Mouse (Mus musculus) hindbrain, embryonic 11.5 days (tissue): ENCODE data around the gene Plscr3. TPM values are rescaled to one million over a fixed set of nuclear protein-coding genes. Genes with fewer than 3 reads are reported as not detected.

ENCODE experiments used
- ATAC-seq: fragments of 200-750 bp; cut with Nextera tagmentation; 2 replicates; pipeline ENCODE4 v1.8.0; 2017; ENCODE audit warnings: mild to moderate bottlenecking, moderate TSS enrichment, moderate library complexity; ENCODE audit not compliant: low FRiP score
- DNase-seq: peaks from one replicate; pipeline ENCODE4 v3.0.0-alpha.2; 2015; ENCODE audit warnings: low spot score
- H3K27ac ChIP-seq: fragments of 300-500 bp; sonication (generic); 2 replicates; pipeline ENCODE4 v1.5.1; 2014; ENCODE audit warnings: mild to moderate bottlenecking, low read depth, low read length
- H3K27me3 ChIP-seq: fragments of 300-500 bp; sonication (generic); 2 replicates; pipeline ENCODE4 v1.6.1; 2014; ENCODE audit warnings: mild to moderate bottlenecking, low read length, moderate library complexity, mixed read lengths; ENCODE audit not compliant: control insufficient read depth, insufficient read depth
- H3K36me3 ChIP-seq: fragments of 300-500 bp; sonication (generic); 2 replicates; pipeline ENCODE4 v1.6.1; 2014; ENCODE audit warnings: mild to moderate bottlenecking, low read length, moderate library complexity, mixed read lengths; ENCODE audit not compliant: control insufficient read depth, insufficient read depth
- H3K4me1 ChIP-seq: fragments of 300-500 bp; sonication (generic); replicated peaks from 2 replicates; pipeline ENCODE4 v1.6.1; 2014; ENCODE audit warnings: low read length, mixed read lengths; ENCODE audit not compliant: control insufficient read depth, insufficient read depth
- H3K4me2 ChIP-seq: fragments of 300-500 bp; sonication (generic); replicated peaks from 2 replicates; pipeline ENCODE4 v1.6.1; 2014; ENCODE audit warnings: mild to moderate bottlenecking, low read depth, low read length
- H3K4me3 ChIP-seq: fragments of 300-500 bp; sonication (generic); 2 replicates; pipeline ENCODE4 v1.5.1; 2014; ENCODE audit warnings: low read depth, low read length
- H3K9ac ChIP-seq: fragments of 300-500 bp; sonication (generic); 2 replicates; pipeline ENCODE4 v1.6.1; 2014; ENCODE audit warnings: low read depth, low read length
- H3K9me3 ChIP-seq: fragments of 300-500 bp; sonication (generic); 2 replicates; pipeline ENCODE4 v1.6.1; 2016; ENCODE audit warnings: low read length; ENCODE audit not compliant: control insufficient read depth
- WGBS: fragments of 180-500 bp; shearing (Covaris S2); extraction: QIAGEN DNeasy Blood & Tissue Kit; methylation state at CpG from one replicate; pipeline ENCODE4 v1.1.7; 2014; 5-methylcytosine and 5-hydroxymethylcytosine counted together
- polyA plus RNA-seq: library from polyadenylated mRNA; unstranded; fragments of >200 nt; fragmentation: Nextera tagmentation; extraction: Ambion mirVana; gene quantifications from 2 replicates; pipeline ENCODE4 v1.2.1, GENCODE M21; 2014

The Plscr3 gene
- polyA plus RNA-seq, 1 experiment from 2014 or later = 62.6 TPM

DNA sequence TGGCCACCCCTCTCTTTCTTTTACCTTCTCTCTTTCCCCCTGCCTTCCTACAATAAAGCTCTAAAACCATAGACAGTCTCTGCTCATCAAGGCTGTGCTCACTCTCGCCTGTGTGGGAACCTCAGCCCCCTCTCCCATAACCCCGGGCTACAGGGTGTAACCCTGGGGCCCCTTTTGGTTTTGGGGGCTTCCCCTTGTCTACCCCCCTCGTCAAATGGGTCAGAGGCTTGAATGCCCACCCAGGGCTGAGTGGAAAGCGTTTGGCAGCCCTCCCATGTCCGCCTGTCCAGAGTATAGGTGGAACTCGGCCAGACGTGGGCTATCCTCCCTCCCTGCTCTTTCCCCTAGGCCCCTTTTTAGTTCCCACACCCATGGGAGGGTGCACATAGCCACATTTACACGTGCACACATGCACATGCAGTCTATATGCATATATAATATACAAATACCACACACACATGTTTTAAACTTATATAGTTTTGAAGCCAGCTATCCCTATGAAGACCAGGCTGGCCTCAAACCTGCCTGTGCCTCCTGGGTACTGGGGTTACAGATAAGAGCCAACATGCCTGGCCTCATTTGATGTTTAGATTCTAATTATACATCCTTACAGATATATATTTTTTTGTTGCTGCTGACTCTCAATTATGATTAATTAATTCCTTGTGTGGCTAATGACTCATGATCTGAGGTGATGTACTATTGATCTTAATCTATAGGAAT, 18.1 kb downstream of the Plscr3 start:
- H3K27me3 ChIP-seq = no peaks in the 10 kb centered on the region
- DNase-seq (no peak), ATAC-seq (no peak)
- H3K4me1 ChIP-seq = no peaks in the 10 kb centered on the region
- H3K4me3 ChIP-seq = no peak overlapping the region
- no peak overlapping the region for H3K27ac ChIP-seq
- no peak overlapping the region for H3K9ac ChIP-seq
- WGBS = 66% methylated on average over 8 of the region's 8 CpGs
- H3K4me2 ChIP-seq = no peak overlapping the region
- H3K9me3 ChIP-seq = no peaks in the 10 kb centered on the region
- no peaks in the 10 kb centered on the region for H3K36me3 ChIP-seq

DNA sequence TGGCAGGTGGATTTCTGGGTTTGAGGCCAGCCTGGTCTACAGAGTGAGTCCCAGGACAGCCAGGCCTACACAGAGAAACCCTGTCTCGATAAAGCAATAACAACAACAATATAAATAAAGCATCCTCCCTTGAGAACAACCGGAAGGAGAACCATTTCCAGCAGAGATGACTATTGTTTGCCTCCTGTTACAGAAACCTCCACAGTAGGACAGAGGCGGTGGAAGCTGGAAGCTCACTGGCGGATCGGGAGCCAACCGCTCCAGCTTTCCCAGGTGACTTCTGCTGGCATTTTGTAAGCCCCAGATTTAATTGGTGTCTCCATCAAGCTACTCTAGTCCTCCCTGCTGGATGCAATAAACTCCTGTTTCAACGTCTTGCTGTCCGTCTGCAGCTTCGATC, 19.4 kb downstream of the Plscr3 start:
- no peak overlapping the region for H3K4me3 ChIP-seq
- H3K27me3 ChIP-seq = no peaks in the 10 kb centered on the region
- H3K4me2 ChIP-seq = no peak overlapping the region
- H3K27ac ChIP-seq = no peak overlapping the region
- ATAC-seq (no peak), DNase-seq (no peak)
- no peak overlapping the region for H3K9ac ChIP-seq
- no peaks in the 10 kb centered on the region for H3K4me1 ChIP-seq
- H3K9me3 ChIP-seq = no peaks in the 10 kb centered on the region
- WGBS = 88% methylated on average over 9 of the region's 9 CpGs
- H3K36me3 ChIP-seq = no peaks in the 10 kb centered on the region

DNA sequence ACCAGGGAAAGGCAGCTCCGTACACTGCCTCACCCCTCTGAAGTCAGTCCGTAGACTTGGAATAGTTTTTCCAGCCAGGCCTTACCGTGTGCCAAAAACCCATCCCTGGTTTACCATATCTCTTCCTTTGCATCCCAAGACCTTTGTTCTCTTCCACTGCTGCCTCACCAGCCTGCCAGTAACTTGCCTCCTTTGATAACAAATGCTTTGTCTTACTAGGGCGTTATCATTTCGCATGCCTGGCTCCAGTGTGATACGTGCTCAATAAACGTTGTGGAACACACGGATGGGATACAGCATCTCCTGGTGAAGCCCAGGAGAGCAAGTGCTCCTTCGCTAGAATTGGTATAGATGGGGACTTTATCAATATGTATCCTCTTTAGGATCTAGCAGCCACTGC, 21.2 kb downstream of the Plscr3 start:
- Histone ChIP-seq H3K27me3 (no peaks in the 10 kb centered on the region), H3K27ac (no peak overlapping the region), H3K9ac (no peak overlapping the region), H3K9me3 (no peaks in the 10 kb centered on the region), H3K36me3 (no peaks in the 10 kb centered on the region), H3K4me1 (no peaks in the 10 kb centered on the region), H3K4me3 (no peak overlapping the region), H3K4me2 (no peak overlapping the region)
- 76% methylated on average over 9 of the region's 9 CpGs for WGBS
- ATAC-seq = no peak
- no peak for DNase-seq

DNA sequence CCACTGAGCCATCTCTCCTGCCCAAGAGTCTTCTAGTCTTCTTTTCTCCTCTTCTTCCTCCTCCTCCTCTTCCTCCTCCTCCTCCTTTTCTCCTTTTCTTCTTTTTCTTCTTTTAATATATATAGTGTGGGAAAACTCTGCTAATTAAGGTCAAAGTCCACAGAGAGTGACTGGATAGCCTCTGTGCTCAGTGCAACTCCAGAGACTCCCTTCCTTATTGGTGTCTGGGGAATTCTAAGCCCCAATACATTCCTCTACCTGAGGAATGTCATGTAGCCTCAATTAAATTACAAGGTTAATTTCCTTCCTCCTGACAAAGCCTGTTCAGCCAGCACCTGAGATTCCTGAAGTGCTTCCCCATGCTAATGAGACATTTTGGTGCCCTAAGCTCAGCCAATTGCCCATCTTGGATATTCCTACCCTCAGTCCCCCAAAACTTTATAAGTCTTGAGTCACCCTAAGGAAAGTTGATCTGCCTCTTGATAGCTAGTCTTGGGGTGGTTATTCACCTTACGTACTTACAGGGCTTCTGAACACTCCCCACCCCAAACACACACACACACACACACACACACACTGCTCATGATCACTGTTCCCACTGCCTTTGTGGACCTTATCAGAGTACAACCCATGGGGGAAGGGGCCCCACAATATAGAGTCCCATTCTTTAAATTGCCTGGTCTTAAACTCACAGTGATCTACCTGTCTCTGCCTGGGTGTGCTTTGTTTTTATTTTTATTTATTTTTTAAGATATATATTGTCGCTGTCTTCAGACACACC, 24.3 kb downstream of the Plscr3 start:
- Histone ChIP-seq H3K27me3 (no peaks in the 10 kb centered on the region), H3K27ac (no peak overlapping the region), H3K9ac (no peak overlapping the region), H3K4me3 (no peak overlapping the region), H3K4me2 (no peak overlapping the region), H3K36me3 (no peaks in the 10 kb centered on the region), H3K9me3 (no peaks in the 10 kb centered on the region), H3K4me1 (no peaks in the 10 kb centered on the region)
- WGBS = 99% methylated on average over 2 of the region's 2 CpGs
- DNase-seq (no peak), ATAC-seq (no peak)

DNA sequence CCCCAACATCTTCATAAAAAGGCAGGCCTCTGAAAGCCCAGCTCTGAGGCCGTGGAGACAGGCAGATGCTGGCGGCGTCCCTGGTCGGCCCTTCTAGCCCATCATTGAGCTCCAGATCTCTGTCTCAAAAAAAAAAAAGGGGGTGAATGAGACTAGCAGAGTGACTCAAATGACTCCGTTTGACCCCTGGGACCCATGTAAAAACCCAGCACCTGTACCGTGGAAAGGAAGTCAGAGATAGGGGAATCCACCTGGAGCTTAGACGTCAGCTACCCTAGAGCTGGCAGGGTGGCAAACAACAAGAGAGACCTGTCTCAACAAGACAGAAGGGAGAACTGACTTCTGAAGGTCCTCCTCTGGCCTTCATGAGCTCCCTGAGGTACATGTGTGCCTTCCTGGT, 25.6 kb downstream of the Plscr3 start:
- ATAC-seq (no peak), DNase-seq (no peak)
- 89% methylated on average over 7 of the region's 7 CpGs for WGBS
- no peak overlapping the region for H3K4me3 ChIP-seq
- no peaks in the 10 kb centered on the region for H3K9me3 ChIP-seq
- no peak overlapping the region for H3K4me2 ChIP-seq
- no peaks in the 10 kb centered on the region for H3K4me1 ChIP-seq
- H3K27ac ChIP-seq = no peak overlapping the region
- H3K36me3 ChIP-seq = no peaks in the 10 kb centered on the region
- no peak overlapping the region for H3K9ac ChIP-seq
- H3K27me3 ChIP-seq = no peaks in the 10 kb centered on the region

DNA sequence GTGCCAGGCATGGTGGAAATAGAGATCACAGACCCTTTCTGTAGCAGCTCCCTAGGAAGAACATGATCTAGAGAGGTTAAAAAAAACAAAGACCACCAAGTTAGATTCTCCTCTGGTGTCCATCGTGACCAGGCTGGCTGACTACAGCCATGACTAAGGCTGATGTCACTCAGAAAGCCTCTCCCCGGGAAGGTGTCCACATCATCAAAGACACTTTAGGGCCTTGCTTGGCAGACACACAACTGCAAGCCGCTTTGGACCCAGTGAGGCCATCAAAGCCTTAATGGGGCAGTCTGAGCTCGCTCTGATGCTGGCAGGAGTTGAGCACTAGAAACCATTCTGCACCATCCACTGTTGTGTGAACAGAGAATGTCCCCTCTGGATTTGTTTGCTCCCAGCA, 26.3 kb downstream of the Plscr3 start:
- H3K27ac ChIP-seq = no peak overlapping the region
- H3K9me3 ChIP-seq = no peaks in the 10 kb centered on the region
- no peak overlapping the region for H3K4me2 ChIP-seq
- DNase-seq (no peak), ATAC-seq (no peak)
- H3K9ac ChIP-seq = no peak overlapping the region
- H3K4me3 ChIP-seq = no peak overlapping the region
- 84% methylated on average over 4 of the region's 4 CpGs for WGBS
- H3K36me3 ChIP-seq = no peaks in the 10 kb centered on the region
- H3K27me3 ChIP-seq = no peaks in the 10 kb centered on the region
- H3K4me1 ChIP-seq = no peaks in the 10 kb centered on the region

DNA sequence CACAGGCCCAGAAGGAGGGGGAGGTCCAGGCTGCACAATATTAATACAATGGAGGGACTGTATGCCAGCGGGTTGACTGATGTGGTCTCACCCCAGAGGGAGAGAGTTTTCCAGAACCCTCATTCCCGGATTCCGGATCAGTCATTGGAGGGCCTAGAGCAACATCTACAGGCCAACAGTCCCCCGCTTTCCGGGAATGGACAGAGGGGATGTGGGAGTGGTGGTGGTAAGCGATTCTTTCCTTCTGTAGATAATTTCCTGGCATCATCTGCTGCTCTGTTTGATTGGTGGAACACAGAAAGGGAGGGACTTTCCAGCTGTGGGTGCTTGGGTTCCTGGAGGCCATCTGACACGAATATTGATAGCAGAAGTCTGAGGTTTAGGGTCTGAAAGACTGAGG, 30.0 kb downstream of the Plscr3 start:
- Histone ChIP-seq H3K9ac (no peak overlapping the region), H3K4me2 (no peak overlapping the region), H3K36me3 (no peaks in the 10 kb centered on the region), H3K9me3 (no peaks in the 10 kb centered on the region), H3K27ac (no peak overlapping the region), H3K4me3 (no peak overlapping the region), H3K4me1 (no peaks in the 10 kb centered on the region; the same call in none of the 2 replicates), H3K27me3 (no peaks in the 10 kb centered on the region)
- DNase-seq (no peak), ATAC-seq (no peak)
- 71% methylated on average over 7 of the region's 7 CpGs for WGBS

DNA sequence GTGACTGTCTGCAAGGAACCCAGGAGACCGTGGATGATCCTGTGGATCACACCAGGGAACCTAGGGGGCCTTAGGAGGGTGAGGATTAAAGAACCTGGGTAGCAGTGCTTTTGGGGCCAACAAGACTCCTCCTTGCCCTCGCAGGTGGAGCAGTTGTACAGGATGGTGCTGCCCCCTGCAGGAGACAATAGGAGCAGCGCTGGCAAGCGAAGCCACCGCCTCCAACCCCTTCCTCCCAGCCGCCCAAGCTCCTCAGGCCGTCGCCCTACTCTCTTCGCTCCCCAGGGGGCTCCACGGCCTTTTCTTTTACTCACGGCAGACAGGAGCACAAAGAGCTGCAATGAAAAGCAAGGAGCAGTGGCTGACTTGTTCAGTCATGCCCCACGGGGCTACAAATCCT, 30.7 kb downstream of the Plscr3 start:
- ATAC-seq = peak; percentile 31; the same call in 1 of the 2 replicates
- no peak overlapping the region for H3K4me3 ChIP-seq
- H3K9ac ChIP-seq = no peak overlapping the region
- DNase-seq = peak; percentile 88
- no peak overlapping the region for H3K27ac ChIP-seq
- H3K4me1 ChIP-seq = no peaks in the 10 kb centered on the region; the same call in none of the 2 replicates
- H3K27me3 ChIP-seq = no peaks in the 10 kb centered on the region
- H3K36me3 ChIP-seq = no peaks in the 10 kb centered on the region
- 3% methylated on average over 12 of the region's 12 CpGs for WGBS
- H3K4me2 ChIP-seq = peak overlapping the region; percentile 30; the same call in 1 of the 2 replicates
- H3K9me3 ChIP-seq = no peaks in the 10 kb centered on the region

DNA sequence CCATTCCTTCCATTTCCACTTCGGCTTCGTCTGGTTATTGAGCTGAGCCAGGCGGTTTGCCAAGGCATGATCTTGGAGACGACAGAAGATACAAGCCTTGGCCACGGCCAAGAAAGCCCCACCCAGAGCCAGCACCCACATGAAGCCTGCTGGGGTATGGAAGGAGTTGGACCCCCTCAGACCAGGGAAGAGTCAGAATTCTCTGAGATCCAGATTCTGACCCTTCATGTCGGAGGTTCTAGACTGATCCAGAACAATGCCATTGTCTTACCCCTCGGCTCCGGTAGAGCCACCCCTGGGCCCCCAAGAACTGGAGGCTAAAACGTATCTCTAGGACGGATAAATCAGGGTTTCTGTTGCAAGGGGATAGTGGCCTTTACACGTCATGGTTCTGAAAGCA, 31.7 kb downstream of the Plscr3 start, which contains the start of gene Tmem95:
Gene Tmem95, minus strand, starts transcription at position 141 of the 400 bp plus-strand sequence.
- no peak within 1 kb of the TSS for H3K27ac ChIP-seq
- no peaks in the 10 kb centered on the region for H3K9me3 ChIP-seq
- 93% methylated on average over 11 of the region's 11 CpGs for WGBS
- DNase-seq (no peak), ATAC-seq (no peak)
- H3K4me2 ChIP-seq = peak within 1 kb of the TSS; percentile 30; the same call in 1 of the 2 replicates
- H3K4me1 ChIP-seq = no peaks in the 10 kb centered on the region; the same call in none of the 2 replicates
- H3K27me3 ChIP-seq = no peaks in the 10 kb centered on the region
- peak within 1 kb of the TSS; percentile 4; the same call in 1 of the 2 replicates for H3K4me3 ChIP-seq
- no peaks in the 10 kb centered on the region for H3K36me3 ChIP-seq
- H3K9ac ChIP-seq = no peak within 1 kb of the TSS
